In genomic region chr6:115987096-115987747, GRCm38 (mm10) we compare ENCODE assay signal across 9 mouse cellular contexts. TPM values are rescaled to one million over a fixed set of nuclear protein-coding genes. Genes with fewer than 3 reads are reported as not detected.
A peak's percentile ranks its signal among the peaks of the same experiment; 100 is the strongest.
DNase-seq lines count a peak whose midpoint lies in the region; ATAC-seq and TF ChIP-seq lines count a peak whose summit lies in the region.
"Had no signal": no experiment of that assay in that cellular context is flagged by ENCODE, and none has a peak within 500 bp of the region (broad histone marks: within the 10 kb centered on the region; RNA-seq: fewer than 3 reads in every experiment).

No protein-coding gene starts in this region.

- peaks cover 11% of the 10 kb centered on the region for H3K4me1 ChIP-seq in cerebellum, adult 2 months (ENCODE audit: control insufficient read depth, insufficient read depth, low read length)
- H3K4me1 ChIP-seq in liver, adult 2 months (ENCODE audit: control insufficient read depth, insufficient read depth, low read length), result no peaks in the 10 kb centered on the region; the same call in 1 of the 2 replicates
- H3K4me1 ChIP-seq in liver, embryonic 11.5 days (replicated peaks; ENCODE audit: control insufficient read depth, insufficient read depth, low read length), result peaks cover 35% of the 10 kb centered on the region
- peaks cover 65% of the 10 kb centered on the region for H3K4me1 ChIP-seq in embryonic facial prominence, embryonic 13.5 days

- peak; percentile 41 to 47 for DNase-seq in cerebellum, adult 2 months
- DNase-seq in cerebellum, postnatal 4 days (ENCODE audit: low spot score in 2 of 2), result no peak
- no peak for DNase-seq in liver, adult 2 months (ENCODE audit: extremely low read depth, low read depth, low spot score)
- DNase-seq in liver, embryonic 11.5 days (ENCODE audit: low spot score), result no peak
- no peak for DNase-seq in c-Kit-positive CD71-positive TER-119-positive erythroid progenitor cells, embryonic 14.5 days (ENCODE audit: low spot score)
- no peak for DNase-seq in lung, adult 18-20 months

- H3K9ac ChIP-seq in liver, adult 2 months (ENCODE audit: low read depth, low read length), result no peak overlapping the region
- H3K9ac ChIP-seq in liver, embryonic 11.5 days (ENCODE audit: low read depth, low read length), result no peak overlapping the region
- H3K9ac ChIP-seq in embryonic facial prominence, embryonic 13.5 days, result peak overlapping the region; percentile 49

- no peak for TF ChIP-seq POLR2A in cerebellum, adult 2 months (IDR thresholded peaks at IDR 0.05; ENCODE audit: borderline replicate concordance, insufficient read depth, low read length)
- no peak for TF ChIP-seq POLR2A in liver, adult 2 months (IDR thresholded peaks at IDR 0.05; ENCODE audit: extremely low read depth, insufficient read depth, low read length)

- H3K36me3 ChIP-seq in liver, adult 2 months (ENCODE audit: control insufficient read depth, insufficient read depth, low read length), result no peaks in the 10 kb centered on the region
- no peaks in the 10 kb centered on the region for H3K36me3 ChIP-seq in liver, embryonic 11.5 days (ENCODE audit: control insufficient read depth, insufficient read depth, low read length)
- H3K36me3 ChIP-seq in embryonic facial prominence, embryonic 13.5 days, result no peaks in the 10 kb centered on the region

- TF ChIP-seq CTCF in cerebellum, adult 2 months (IDR thresholded peaks at IDR 0.05; ENCODE audit: borderline replicate concordance, insufficient read depth, low read depth, low read length), result no peak
- TF ChIP-seq CTCF in liver, adult 2 months (IDR thresholded peaks at IDR 0.05; ENCODE audit: low read depth, low read length), result no peak

- H3K4me2 ChIP-seq in liver, embryonic 11.5 days, result no peak overlapping the region; the same call in 1 of the 2 replicates
- peak overlapping the region; percentile 41 for H3K4me2 ChIP-seq in embryonic facial prominence, embryonic 13.5 days

- H3K4me3 ChIP-seq in cerebellum, adult 2 months (replicated peaks; ENCODE audit: insufficient read depth, low read depth, low read length), result no peak overlapping the region
- H3K4me3 ChIP-seq in liver, adult 2 months (ENCODE audit: insufficient read depth, low read depth, low read length), result peak overlapping the region; percentile 22; the same call in 1 of the 2 replicates
- no peak overlapping the region for H3K4me3 ChIP-seq in liver, embryonic 11.5 days (ENCODE audit: low read depth, low read length)
- H3K4me3 ChIP-seq in embryonic facial prominence, embryonic 13.5 days, result 0 out of 2 replicates have a peak overlapping the region, but pooled peaks have one; percentile 1

- H3K9me3 ChIP-seq in liver, embryonic 11.5 days (ENCODE audit: control insufficient read depth, low read length), result no peaks in the 10 kb centered on the region
- H3K9me3 ChIP-seq in embryonic facial prominence, embryonic 13.5 days, result no peaks in the 10 kb centered on the region

- WGBS in cerebellum, adult 2 months, result 41% methylated on average over 9 of the region's 9 CpGs
- WGBS in liver, adult 2 months, result 68% methylated on average over 9 of the region's 9 CpGs
- 61% methylated on average over 9 of the region's 9 CpGs for WGBS in liver, embryonic 11.5 days
- WGBS in embryonic facial prominence, embryonic 13.5 days, result 71% methylated on average over 9 of the region's 9 CpGs

- H3K79me2 ChIP-seq in liver, adult 2 months (ENCODE audit: control insufficient read depth, insufficient read depth, low read length), result peaks cover 7% of the 10 kb centered on the region; the same call in 1 of the 2 replicates

- H3K27ac ChIP-seq in cerebellum, adult 2 months (ENCODE audit: insufficient read depth, low read length), result no peak overlapping the region
- H3K27ac ChIP-seq in liver, adult 2 months (replicated peaks; ENCODE audit: insufficient read depth, low read depth, low read length), result no peak overlapping the region
- H3K27ac ChIP-seq in liver, embryonic 11.5 days (ENCODE audit: low read depth, low read length), result no peak overlapping the region
- 0 out of 2 replicates have a peak overlapping the region, but pooled peaks have one; percentile 55 for H3K27ac ChIP-seq in embryonic facial prominence, embryonic 13.5 days

- ATAC-seq in liver, embryonic 11.5 days (replicated peaks; ENCODE audit: low FRiP score), result no peak
- ATAC-seq in embryonic facial prominence, embryonic 13.5 days (ENCODE audit: insufficient number of reproducible peaks, insufficient read depth, low FRiP score, low TSS enrichment, low read depth), result no peak
- 0 out of 2 replicates have a peak, but pooled peaks have one; percentile 9 for ATAC-seq in monocyte, adult 5-6 weeks (replicated peaks; ENCODE audit: insufficient number of reproducible peaks, low FRiP score, low TSS enrichment, poor library complexity, severe bottlenecking)

- no peaks in the 10 kb centered on the region for H3K27me3 ChIP-seq in cerebellum, adult 2 months (ENCODE audit: control insufficient read depth, insufficient read depth, low read length)
- H3K27me3 ChIP-seq in liver, adult 2 months (ENCODE audit: control insufficient read depth, insufficient read depth, low read length), result no peaks in the 10 kb centered on the region
- H3K27me3 ChIP-seq in liver, embryonic 11.5 days (replicated peaks; ENCODE audit: control insufficient read depth, insufficient read depth, low read length), result peaks cover 14% of the 10 kb centered on the region
- H3K27me3 ChIP-seq in embryonic facial prominence, embryonic 13.5 days, result peaks cover 18% of the 10 kb centered on the region

RNA-seq across cellular contexts. Expression of gene Plxnd1, which starts 7.6 kb away (rescaled TPM):
- polyA plus RNA-seq in cerebellum, adult 2 months (2012; rRNA removed), result 24.2 and 29.4 TPM in 2 replicates
- total RNA-seq in liver, adult 2 months (2014; rRNA removed), result 12.4 and 17.4 TPM in 2 replicates
- polyA plus RNA-seq in liver, adult 2 months (2012; rRNA removed), result 12.1 and 18.4 TPM in 2 replicates
- 25.6 and 27.8 TPM in 2 replicates for polyA plus RNA-seq in liver, embryonic 11.5 days (2014; fragmentation: Nextera tagmentation; extraction: Ambion mirVana)
- polyA plus RNA-seq in embryonic facial prominence, embryonic 13.5 days (2015; fragmentation: Nextera tagmentation; extraction: Ambion mirVana), result 25.2 and 40.3 TPM in 2 replicates
- total RNA-seq in monocyte, adult 5-6 weeks (2017), result 8.2 to 17.6 TPM (median 17.6 TPM) in 3 replicates

RNA-seq across cellular contexts. Expression of gene H1foo, which starts 42.5 kb away (rescaled TPM):
- not detected in 2 replicates for polyA plus RNA-seq in cerebellum, adult 2 months (2012; rRNA removed)
- not detected in 2 replicates for total RNA-seq in liver, adult 2 months (2014; rRNA removed)
- not detected in 2 replicates for polyA plus RNA-seq in liver, adult 2 months (2012; rRNA removed)
- polyA plus RNA-seq in liver, embryonic 11.5 days (2014; fragmentation: Nextera tagmentation; extraction: Ambion mirVana), result not detected in 2 replicates
- polyA plus RNA-seq in embryonic facial prominence, embryonic 13.5 days (2015; fragmentation: Nextera tagmentation; extraction: Ambion mirVana), result not detected in 2 replicates
- total RNA-seq in monocyte, adult 5-6 weeks (2017), result not detected in 3 replicates
- total RNA-seq: left cerebral cortex, postnatal 36 days had no signal

RNA-seq across cellular contexts. Expression of gene Rho, which starts 55.7 kb away (rescaled TPM):
- polyA plus RNA-seq in cerebellum, adult 2 months (2012; rRNA removed), result 0.79 and 0.89 TPM in 2 replicates
- total RNA-seq in liver, adult 2 months (2014; rRNA removed), result not detected in 2 replicates
- polyA plus RNA-seq in liver, adult 2 months (2012; rRNA removed), result 0.04 TPM in 1 of 2 replicates, not detected in the other
- polyA plus RNA-seq in liver, embryonic 11.5 days (2014; fragmentation: Nextera tagmentation; extraction: Ambion mirVana), result 0.06 TPM in 1 of 2 replicates, not detected in the other
- polyA plus RNA-seq in embryonic facial prominence, embryonic 13.5 days (2015; fragmentation: Nextera tagmentation; extraction: Ambion mirVana), result 0.14 and 0.43 TPM in 2 replicates
- total RNA-seq in monocyte, adult 5-6 weeks (2017), result not detected in 3 replicates

Comparison
In these comparisons a context has a peak if more than half of its experiments do, and no peak if none do; other contexts are left out.
1. DNase-seq: peak in cerebellum, adult 2 months (2 of 2); none in cerebellum, postnatal 4 days (0 of 2), liver, adult 2 months (single experiment), liver, embryonic 11.5 days (single experiment), c-Kit-positive CD71-positive TER-119-positive erythroid progenitor cells, embryonic 14.5 days (single experiment) and lung, adult 18-20 months (0 of 2).
2. H3K4me3 ChIP-seq: peak in liver, adult 2 months (single experiment) and embryonic facial prominence, embryonic 13.5 days (single experiment); none in cerebellum, adult 2 months (single experiment) and liver, embryonic 11.5 days (single experiment).